Mouse (Mus musculus) CH12.LX (cell line): ENCODE data around the gene Ube2h. TPM values are rescaled to one million over a fixed set of nuclear protein-coding genes. Genes with fewer than 3 reads are reported as not detected.
A peak's percentile ranks its signal among the peaks of the same experiment; 100 is the strongest.

Source experiments
- DNase-seq: peaks from one replicate; pipeline ENCODE4 v3.0.0-alpha.2; 2013; ENCODE audit errors: extremely low read depth
- H3K27ac ChIP-seq: 2 replicates; pipeline ENCODE4 v1.5.1; 2012; ENCODE audit warnings: low read depth, mild to moderate bottlenecking, control low read depth, moderate library complexity; ENCODE audit not compliant: insufficient read depth
- H3K27me3 ChIP-seq: replicated peaks from 2 replicates; pipeline ENCODE3; 2012; ENCODE audit warnings: inconsistent platforms
- H3K36me3 ChIP-seq, 2 experiments: replicated peaks in 1 of 2; 2 replicates each; pipeline versions ENCODE3 to v1.6.1; 2012; ENCODE audit warnings: inconsistent platforms in 1 of 2, low read length in 1 of 2, mild to moderate bottlenecking in 1 of 2, mixed read lengths in 1 of 2, moderate library complexity in 1 of 2; ENCODE audit not compliant: control insufficient read depth in 1 of 2, insufficient read depth in 1 of 2
- H3K4me1 ChIP-seq, 2 experiments: 2 replicates each; pipeline ENCODE4 v1.6.1; 2012; ENCODE audit warnings: inconsistent platforms in 1 of 2, moderate library complexity in 1 of 2; ENCODE audit not compliant: insufficient read depth in 2 of 2, control insufficient read depth in 1 of 2
- H3K4me2 ChIP-seq: 2 replicates; pipeline ENCODE4 v1.6.1; 2012; ENCODE audit warnings: low read depth, mild to moderate bottlenecking, control low read depth; ENCODE audit not compliant: poor library complexity, insufficient read depth, severe bottlenecking
- H3K4me3 ChIP-seq, 3 experiments: fragments of 150-350 bp in 1 of 3; sonication (generic) in 1 of 3; replicated peaks in 1 of 3; 2 replicates each; pipeline versions ENCODE3 to v1.5.1; 2011 to 2012; ENCODE audit warnings: low read depth in 2 of 3, low read length in 2 of 3, mild to moderate bottlenecking in 2 of 3, moderate library complexity in 2 of 3, control low read depth in 1 of 3, improper control_type of control experiment in 1 of 3, inconsistent platforms in 1 of 3, mixed read lengths in 1 of 3; ENCODE audit not compliant: poor library complexity in 1 of 3
- H3K79me2 ChIP-seq: replicated peaks from 2 replicates; pipeline ENCODE4 v1.6.1; 2012; ENCODE audit warnings: mild to moderate bottlenecking, moderate library complexity; ENCODE audit not compliant: control insufficient read depth, poor library complexity, insufficient read depth, severe bottlenecking; ENCODE audit errors: extremely low read depth
- H3K9ac ChIP-seq: 2 replicates; pipeline ENCODE4 v1.6.1; 2012; ENCODE audit warnings: low read depth, mild to moderate bottlenecking, control low read depth, moderate library complexity; ENCODE audit not compliant: insufficient read depth
- H3K9me3 ChIP-seq: replicated peaks from 2 replicates; pipeline ENCODE3; 2012; ENCODE audit warnings: low read length, inconsistent platforms, mixed read lengths
- BHLHE40 ChIP-seq: IDR thresholded peaks from 2 replicates; pipeline ENCODE4 v1.6.1; 2011; ENCODE audit warnings: mild to moderate bottlenecking, low read depth, low read length, improper control_type of control experiment
- CHD1 ChIP-seq: IDR thresholded peaks from 2 replicates; pipeline ENCODE4 v1.6.1; 2012; ENCODE audit warnings: low read depth, low read length, improper control_type of control experiment, inconsistent platforms
- CHD2 ChIP-seq: IDR thresholded peaks from 2 replicates; pipeline ENCODE4 v1.6.1; 2011; ENCODE audit warnings: low read length, improper control_type of control experiment
- CTCF ChIP-seq, 2 experiments: IDR thresholded peaks in 1 of 2; conservative IDR thresholded peaks in 1 of 2; 2 replicates each; pipeline ENCODE4 v1.5.1; 2011 to 2012; ENCODE audit warnings: low read depth in 2 of 2, low read length in 2 of 2, improper control_type of control experiment in 1 of 2, inconsistent platforms in 1 of 2, mild to moderate bottlenecking in 1 of 2, moderate library complexity in 1 of 2
- E2F4 ChIP-seq: IDR thresholded peaks from 2 replicates; pipeline ENCODE4 v1.6.1; 2011; ENCODE audit warnings: low read depth, low read length, improper control_type of control experiment; ENCODE audit not compliant: insufficient replicate concordance
- EP300 ChIP-seq: IDR thresholded peaks from 2 replicates; pipeline ENCODE4 v1.6.1; 2011; ENCODE audit warnings: low read length, improper control_type of control experiment
- GABPA ChIP-seq: IDR thresholded peaks from 2 replicates; pipeline ENCODE4 v1.6.1; 2012; ENCODE audit warnings: low read depth, low read length, improper control_type of control experiment, inconsistent platforms; ENCODE audit not compliant: insufficient replicate concordance
- JUN ChIP-seq: IDR thresholded peaks from 2 replicates; pipeline ENCODE4 v1.6.1; 2011; ENCODE audit warnings: low read depth, mild to moderate bottlenecking, low read length, improper control_type of control experiment, moderate library complexity; ENCODE audit not compliant: insufficient read depth
- JUND ChIP-seq: conservative IDR thresholded peaks from 2 replicates; pipeline ENCODE4 v1.6.1; 2011; ENCODE audit warnings: low read depth, low read length, improper control_type of control experiment
- KAT2A ChIP-seq: IDR thresholded peaks from 2 replicates; pipeline ENCODE4 v1.6.1; 2012; ENCODE audit warnings: low read length, improper control_type of control experiment, inconsistent platforms; ENCODE audit not compliant: insufficient replicate concordance
- MAX ChIP-seq: IDR thresholded peaks from 2 replicates; pipeline ENCODE4 v1.6.1; 2011; ENCODE audit warnings: low read length, improper control_type of control experiment
- MAZ ChIP-seq: IDR thresholded peaks from 2 replicates; pipeline ENCODE4 v1.6.1; 2012; ENCODE audit warnings: low read depth, mild to moderate bottlenecking, inconsistent platforms, low read length, improper control_type of control experiment, moderate library complexity
- MXI1 ChIP-seq: IDR thresholded peaks from 2 replicates; pipeline ENCODE4 v1.6.1; 2011; ENCODE audit warnings: mild to moderate bottlenecking, low read depth, low read length, improper control_type of control experiment
- MYC ChIP-seq: IDR thresholded peaks from 2 replicates; pipeline ENCODE4 v1.6.1; 2011; ENCODE audit warnings: low read depth, mild to moderate bottlenecking, improper control_type of control experiment, low read length
- NELFE ChIP-seq: IDR thresholded peaks from 2 replicates; pipeline ENCODE4 v1.6.1; 2011; ENCODE audit warnings: low read depth, low read length, improper control_type of control experiment
- NRF1 ChIP-seq: IDR thresholded peaks from 2 replicates; pipeline ENCODE4 v1.6.1; 2014; ENCODE audit warnings: low read depth, mild to moderate bottlenecking, inconsistent platforms, low read length, improper control_type of control experiment, moderate library complexity
- POLR2A ChIP-seq: IDR thresholded peaks from 2 replicates; pipeline ENCODE4 v1.6.1; 2011; ENCODE audit warnings: low read depth, mild to moderate bottlenecking, improper control_type of control experiment, low read length
- RAD21 ChIP-seq: IDR thresholded peaks from 2 replicates; pipeline ENCODE4 v1.6.1; 2011; ENCODE audit warnings: low read depth, mild to moderate bottlenecking, low read length, improper control_type of control experiment, moderate library complexity
- TBP ChIP-seq: conservative IDR thresholded peaks from 2 replicates; pipeline ENCODE4 v1.6.1; 2011; ENCODE audit warnings: low read depth, low read length, improper control_type of control experiment
- TCF12 ChIP-seq: IDR thresholded peaks from 2 replicates; pipeline ENCODE4 v1.6.1; 2014; ENCODE audit warnings: low read depth, mild to moderate bottlenecking, inconsistent platforms, low read length, improper control_type of control experiment
- UBTF ChIP-seq: IDR thresholded peaks from 2 replicates; pipeline ENCODE4 v1.6.1; 2012; ENCODE audit warnings: low read depth, mild to moderate bottlenecking, inconsistent platforms, low read length, improper control_type of control experiment, moderate library complexity
- USF1 ChIP-seq: IDR thresholded peaks from 2 replicates; pipeline ENCODE4 v1.6.1; 2014; ENCODE audit warnings: low read depth, mild to moderate bottlenecking, inconsistent platforms, low read length, improper control_type of control experiment
- USF2 ChIP-seq: conservative IDR thresholded peaks from 2 replicates; pipeline ENCODE4 v1.6.1; 2011; ENCODE audit warnings: low read depth, low read length, improper control_type of control experiment
- ZC3H11A ChIP-seq: IDR thresholded peaks from 2 replicates; pipeline ENCODE4 v1.6.1; 2012; ENCODE audit warnings: low read depth, mild to moderate bottlenecking, inconsistent platforms, low read length, improper control_type of control experiment
- ZKSCAN1 ChIP-seq: IDR thresholded peaks from 2 replicates; pipeline ENCODE4 v1.6.1; 2012; ENCODE audit warnings: low read depth, inconsistent platforms, low read length, improper control_type of control experiment, borderline replicate concordance
- ZMIZ1 ChIP-seq: IDR thresholded peaks from 2 replicates; pipeline ENCODE4 v1.6.1; 2012; ENCODE audit warnings: low read depth, mild to moderate bottlenecking, inconsistent platforms, low read length, improper control_type of control experiment
- ZNF384 ChIP-seq: IDR thresholded peaks from 2 replicates; pipeline ENCODE4 v1.6.1; 2012; ENCODE audit warnings: low read depth, low read length, improper control_type of control experiment, inconsistent platforms
- dilution Hi-C: fragments of 300-500 bp; cut with MboI; formaldehyde crosslinking; loops from 2 replicates; pipeline ENCODE4 v1.14.3; 2020; ENCODE audit warnings: low sequenced_read_pairs; ENCODE audit not compliant: extremely low pct_unique_long_range_greater_than_20kb, extremely low pct_ligation_motif_present
- in situ Hi-C: fragments of 300-500 bp; cut with MboI; formaldehyde crosslinking; loops from 3 replicates; pipeline ENCODE4 v1.14.3; 2019; ENCODE audit warnings: low sequenced_read_pairs, low pct_ligation_motif_present, low pct_unique_long_range_greater_than_20kb, mixed read lengths
- polyA plus RNA-seq: library from polyadenylated mRNA; unstranded; fragments of >175 nt; gene quantifications from 2 replicates; pipeline ENCODE4 v1.2.1, GENCODE M21; 2012; ENCODE audit warnings: low read depth; ENCODE audit not compliant: insufficient read length
- total RNA-seq, 2 experiments: library from RNA; depleted of rRNA; stranded (reverse); fragments of 300-350 nt in 1 of 2; fragments of >200 nt in 1 of 2; gene quantifications; 2 replicates each; pipeline ENCODE4 v1.2.3; 2012 to 2014

The Ube2h gene
- total and polyA plus RNA-seq, 3 experiments, result 6.1 to 13.4 (median 13.4) TPM

DNA sequence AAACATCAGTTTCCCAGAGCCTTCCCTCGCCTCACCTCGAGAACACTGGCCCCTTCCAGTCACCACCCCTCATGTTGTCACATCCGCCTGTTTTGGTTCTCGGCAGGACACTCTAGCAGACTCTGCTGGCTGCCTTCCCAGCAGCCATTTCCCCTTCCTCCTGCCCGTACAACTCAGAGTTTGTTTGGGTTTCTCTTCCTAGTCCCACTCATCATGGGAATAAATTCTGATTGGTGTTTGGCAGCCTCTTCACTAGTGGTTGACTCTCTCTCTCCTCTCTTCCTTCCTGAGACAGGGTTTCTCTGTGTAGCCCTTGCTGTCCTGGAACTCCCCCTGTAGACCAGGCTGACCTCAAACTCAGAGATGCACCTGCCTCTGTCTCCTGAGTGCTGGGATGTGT, 32.6 kb upstream of the Ube2h start:
- Histone ChIP-seq H3K4me1 (peaks cover 9 to 10% of the 10 kb centered on the region in 2 experiments), H3K27ac (no peak overlapping the region), H3K27me3 (no peaks in the 10 kb centered on the region), H3K4me2 (no peak overlapping the region)
- in situ Hi-C loops, result no loop called here
- DNase-seq, result no peak
- TF ChIP-seq KAT2A (no peak), UBTF (no peak), MYC (no peak), MAZ (no peak), EP300 (no peak), USF1 (no peak), ZC3H11A (no peak), TBP (no peak), GABPA (no peak), BHLHE40 (no peak), ZMIZ1 (no peak), POLR2A (no peak), MAX (no peak), USF2 (no peak), CHD2 (no peak), ZKSCAN1 (no peak), RAD21 (no peak; the same call in none of the 2 replicates), NELFE (no peak), E2F4 (no peak)
- TF ChIP-seq, all 38 proteins: peak for 0
- Histone ChIP-seq H3K9me3 (peaks cover 6% of the 10 kb centered on the region), H3K79me2 (no peaks in the 10 kb centered on the region), H3K4me3 (no peak overlapping the region), H3K9ac (no peak overlapping the region), H3K36me3 (no peaks in the 10 kb centered on the region)
- dilution Hi-C loops, result no loop called here

DNA sequence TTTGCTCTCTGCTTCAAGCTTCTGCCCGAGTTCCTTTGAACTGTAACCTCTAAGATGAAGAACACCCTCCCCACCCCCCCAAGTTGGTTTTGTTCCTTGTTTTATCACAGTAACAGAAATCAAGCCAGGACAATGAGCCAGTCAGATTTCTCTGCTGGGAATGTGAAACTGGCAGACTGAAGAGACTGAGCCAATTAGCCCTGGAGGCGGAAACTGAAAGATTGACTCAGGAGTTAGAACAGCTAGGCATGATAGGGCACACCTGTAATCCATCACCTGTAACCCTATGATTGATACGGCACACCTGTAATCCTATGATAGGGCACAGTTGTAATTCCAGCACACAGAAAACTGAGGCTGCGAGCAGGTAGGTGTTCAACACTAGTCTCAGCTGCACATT, 27.9 kb upstream of the Ube2h start:
- DNase-seq, result no peak
- in situ Hi-C loops (no loop called here), dilution Hi-C loops (no loop called here)
- no peaks in the 10 kb centered on the region for H3K36me3 ChIP-seq
- H3K4me1 ChIP-seq, result peaks cover 0 to 3% of the 10 kb centered on the region in 2 experiments; a peak in 1 of 4 replicates
- no peaks in the 10 kb centered on the region for H3K79me2 ChIP-seq
- TF ChIP-seq UBTF (no peak), JUN (no peak), MXI1 (no peak), CTCF (conservative IDR thresholded peaks at IDR 0.05 in 1 of 2, IDR thresholded peaks at IDR 0.05 in 1 of 2; ENCODE audit: low read depth in 2 of 2, low read length in 2 of 2) (no peak), NELFE (no peak), USF1 (no peak), ZNF384 (no peak), ZKSCAN1 (no peak), ZC3H11A (no peak), TCF12 (no peak), CHD1 (no peak), MYC (no peak), JUND (no peak), MAZ (no peak), EP300 (no peak), NRF1 (no peak)
- 0 out of 2 replicates have a peak overlapping the region, but pooled peaks have one; percentile 14 for H3K4me2 ChIP-seq
- H3K9ac ChIP-seq, result no peak overlapping the region
- H3K27ac ChIP-seq, result no peak overlapping the region
- H3K27me3 ChIP-seq, result no peaks in the 10 kb centered on the region
- no peak overlapping the region for H3K4me3 ChIP-seq
- peaks cover 6% of the 10 kb centered on the region for H3K9me3 ChIP-seq
